Mouse (Mus musculus): ENCODE results near the gene Kat7. TPM values are rescaled to one million over a fixed set of nuclear protein-coding genes. Genes with fewer than 3 reads are reported as not detected.

The Kat7 gene
- polyA plus RNA-seq, 1 experiment from 2014 or later, result 30.7 TPM

DNA sequence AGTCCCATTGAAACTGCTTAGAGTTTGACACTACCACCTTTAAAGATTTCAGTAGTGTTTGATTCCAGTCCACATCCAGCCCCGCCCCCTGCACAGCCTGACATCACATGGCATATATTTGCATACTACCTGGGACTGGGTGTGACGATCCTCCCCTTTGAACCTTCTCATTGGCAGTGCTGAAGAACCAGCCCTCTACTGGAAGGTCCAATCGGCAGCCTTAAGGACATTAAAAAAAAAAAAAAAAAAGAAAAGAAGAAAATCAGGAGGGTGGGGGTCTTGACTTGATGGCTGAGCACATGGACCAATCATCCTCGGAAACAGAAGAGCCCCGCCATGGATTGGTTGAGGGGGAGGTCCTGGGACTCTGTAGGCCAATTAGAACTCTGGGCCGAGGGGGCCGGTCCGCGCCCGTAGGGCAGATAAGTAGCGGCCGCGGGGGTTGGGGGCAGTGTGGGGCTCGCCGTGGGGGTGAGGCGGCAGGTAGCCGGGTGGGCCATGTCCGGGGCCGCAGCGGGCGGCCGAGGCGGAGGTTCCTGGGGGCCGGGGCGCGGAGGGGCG is 26.6 kb upstream of the Kat7 start, which contains the start of gene Fam117a:
Gene Fam117a (plus strand): TSS at position 451 of the 561 bp plus-strand sequence.
- TF ChIP-seq CTCF (IDR thresholded peaks at IDR 0.05) (no peak; the same call in 1 of the 2 replicates), EP300 (IDR thresholded peaks at IDR 0.05) (peak; percentile 72)

DNA sequence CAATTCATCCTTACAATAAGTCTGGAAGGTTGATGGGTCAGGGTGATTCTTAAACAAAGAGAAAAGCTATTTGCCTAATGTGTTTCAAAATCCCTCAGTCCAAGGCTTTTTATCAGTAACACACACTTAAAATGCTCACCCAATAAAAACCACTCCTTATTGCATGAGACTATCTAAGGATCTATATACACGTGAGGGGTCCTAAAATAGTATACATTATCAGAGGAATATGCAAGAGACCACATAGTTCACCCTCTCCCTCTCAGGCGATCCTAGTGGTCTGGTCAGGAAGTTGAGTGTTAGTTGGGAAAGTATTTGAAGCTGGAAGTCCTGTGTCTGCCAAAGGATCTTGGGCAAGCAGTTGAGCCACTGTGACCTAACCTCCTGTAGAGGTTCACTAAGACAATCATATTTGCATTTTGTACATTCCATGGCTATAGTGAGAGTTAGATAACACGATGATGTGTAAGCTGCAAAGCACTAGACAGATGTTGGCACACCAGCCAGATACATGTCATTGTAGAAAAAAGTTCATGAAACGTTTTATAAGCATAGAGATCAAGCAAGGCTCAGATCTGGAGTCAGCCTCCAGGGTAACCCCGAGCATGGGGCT is 24.5 kb upstream of the Kat7 start:
- TF ChIP-seq CTCF (IDR thresholded peaks at IDR 0.05) (peak; percentile 50), EP300 (IDR thresholded peaks at IDR 0.05) (no peak)
- H3K27ac ChIP-seq (ENCODE audit: low read length), result no peak overlapping the region
- no peaks in the 10 kb centered on the region for H3K9me3 ChIP-seq (ENCODE audit: low read length)
- peak; percentile 90 for DNase-seq (ENCODE audit: low spot score)
- no peaks in the 10 kb centered on the region for H3K27me3 ChIP-seq (replicated peaks; ENCODE audit: insufficient read depth, low read length)
- peak; percentile 32 for ATAC-seq
- peaks cover 12% of the 10 kb centered on the region for H3K4me1 ChIP-seq (ENCODE audit: insufficient read depth, low read depth, low read length)
- no peaks in the 10 kb centered on the region for H3K36me3 ChIP-seq (ENCODE audit: insufficient read depth, low read length)
- H3K4me3 ChIP-seq (ENCODE audit: low read depth, low read length), result no peak overlapping the region
- 23% methylated on average over 5 of the region's 5 CpGs for WGBS
- H3K9ac ChIP-seq (replicated peaks; ENCODE audit: low read depth), result no peak overlapping the region
- H3K4me2 ChIP-seq (replicated peaks; ENCODE audit: low read depth, low read length), result no peak overlapping the region

More for the DNA sequence above, 26.6 kb upstream of the Kat7 start, which contains the start of gene Fam117a:
- H3K9me3 ChIP-seq (ENCODE audit: low read length), result no peaks in the 10 kb centered on the region
- H3K36me3 ChIP-seq (ENCODE audit: insufficient read depth, low read length), result no peaks in the 10 kb centered on the region
- H3K4me2 ChIP-seq (replicated peaks; ENCODE audit: low read depth, low read length), result peak within 1 kb of the TSS; percentile 92
- DNase-seq (ENCODE audit: low spot score) (peak; percentile 98), ATAC-seq (peak; percentile 94)
- peaks cover 13% of the 10 kb centered on the region for H3K4me1 ChIP-seq (ENCODE audit: insufficient read depth, low read depth, low read length)
- H3K9ac ChIP-seq (replicated peaks; ENCODE audit: low read depth), result peak within 1 kb of the TSS; percentile 65
- under 1% methylated on average over 10 of the region's 27 CpGs for WGBS
- peak within 1 kb of the TSS; percentile 86 for H3K27ac ChIP-seq (ENCODE audit: low read length)
- peak within 1 kb of the TSS; percentile 77 for H3K4me3 ChIP-seq (ENCODE audit: low read depth, low read length)
- H3K27me3 ChIP-seq (replicated peaks; ENCODE audit: insufficient read depth, low read length), result no peaks in the 10 kb centered on the region

DNA sequence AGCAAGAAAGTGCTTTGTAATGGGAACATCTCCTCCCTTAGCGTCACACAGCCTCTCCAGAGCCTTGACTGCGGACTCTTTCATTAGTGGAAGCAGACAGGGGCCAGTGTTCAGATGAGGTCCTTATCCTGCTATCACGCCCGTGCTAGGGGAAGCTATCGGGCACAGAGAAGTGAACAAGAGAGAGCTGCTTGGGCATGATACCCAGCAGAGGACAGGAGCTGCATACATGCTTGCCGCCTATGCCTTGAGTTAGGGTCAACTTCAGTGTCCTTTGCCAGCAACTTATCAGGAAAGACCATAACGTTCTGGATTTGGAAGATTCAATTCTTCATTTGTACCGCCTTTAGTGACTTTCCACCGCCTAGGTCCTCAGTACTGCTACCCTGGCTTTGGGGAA is 23.8 kb upstream of the Kat7 start:
- TF ChIP-seq EP300 (IDR thresholded peaks at IDR 0.05), result no peak
- DNase-seq (ENCODE audit: low spot score) (no peak), ATAC-seq (no peak)
- Histone ChIP-seq H3K4me3 (ENCODE audit: low read depth, low read length) (no peak overlapping the region), H3K4me2 (replicated peaks; ENCODE audit: low read depth, low read length) (no peak overlapping the region), H3K4me1 (ENCODE audit: insufficient read depth, low read depth, low read length) (peaks cover 5% of the 10 kb centered on the region), H3K27me3 (replicated peaks; ENCODE audit: insufficient read depth, low read length) (no peaks in the 10 kb centered on the region), H3K9ac (replicated peaks; ENCODE audit: low read depth) (no peak overlapping the region), H3K9me3 (ENCODE audit: low read length) (no peaks in the 10 kb centered on the region), H3K27ac (ENCODE audit: low read length) (peak overlapping the region; percentile 20; the same call in 1 of the 2 replicates), H3K36me3 (ENCODE audit: insufficient read depth, low read length) (no peaks in the 10 kb centered on the region)
- WGBS, result 76% methylated on average over 9 of the region's 9 CpGs

DNA sequence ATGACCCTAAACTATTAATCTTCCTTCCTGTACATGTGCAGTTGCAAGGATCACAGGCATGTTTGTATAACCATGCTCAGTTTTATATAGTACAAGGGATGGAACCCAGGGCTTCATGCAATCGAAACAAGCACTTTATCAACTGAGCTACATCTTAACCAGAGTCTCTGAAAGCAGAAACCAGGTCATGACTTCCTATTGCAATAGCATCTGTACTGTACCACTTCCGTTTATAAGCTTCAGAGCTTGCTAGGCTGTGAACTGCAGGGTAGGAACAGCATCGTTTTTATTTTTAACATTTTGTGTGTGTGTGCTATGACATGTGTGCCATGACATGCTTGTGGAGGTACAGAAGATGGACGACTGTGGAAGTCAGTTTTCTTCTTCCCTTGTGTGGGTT is 23.2 kb upstream of the Kat7 start:
- Histone ChIP-seq H3K4me1 (ENCODE audit: insufficient read depth, low read depth, low read length) (no peaks in the 10 kb centered on the region; the same call in 1 of the 2 replicates), H3K9me3 (ENCODE audit: low read length) (no peaks in the 10 kb centered on the region), H3K36me3 (ENCODE audit: insufficient read depth, low read length) (no peaks in the 10 kb centered on the region), H3K4me2 (replicated peaks; ENCODE audit: low read depth, low read length) (no peak overlapping the region), H3K9ac (replicated peaks; ENCODE audit: low read depth) (no peak overlapping the region), H3K27me3 (replicated peaks; ENCODE audit: insufficient read depth, low read length) (no peaks in the 10 kb centered on the region), H3K27ac (ENCODE audit: low read length) (0 out of 2 replicates have a peak overlapping the region, but pooled peaks have one; percentile 20), H3K4me3 (ENCODE audit: low read depth, low read length) (no peak overlapping the region)
- TF ChIP-seq EP300 (IDR thresholded peaks at IDR 0.05), result no peak
- TF ChIP-seq CTCF (IDR thresholded peaks at IDR 0.05), result no peak
- 41% methylated on average over 4 of the region's 4 CpGs for WGBS
- ATAC-seq (no peak), DNase-seq (ENCODE audit: low spot score) (no peak)

DNA sequence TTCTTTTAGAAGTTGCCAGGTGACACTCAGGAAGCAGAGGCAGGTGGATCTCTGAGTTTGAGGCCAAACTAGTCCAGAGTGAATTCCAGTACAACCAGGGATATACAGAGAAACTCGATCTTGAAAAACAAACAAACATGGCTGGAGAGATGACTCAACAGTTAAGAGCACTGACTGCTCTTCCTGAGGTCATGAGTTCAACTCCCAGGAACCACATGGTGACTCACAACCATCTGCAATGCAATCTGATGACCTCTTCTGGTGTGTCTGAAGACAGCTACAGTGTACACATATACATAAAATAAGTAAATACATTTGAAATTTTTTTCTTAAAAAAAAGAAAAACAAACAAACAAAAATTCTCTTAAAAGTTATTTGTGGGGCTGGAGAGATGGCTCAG is 20.6 kb upstream of the Kat7 start:
- Histone ChIP-seq H3K4me2 (replicated peaks; ENCODE audit: low read depth, low read length) (no peak overlapping the region), H3K27me3 (replicated peaks; ENCODE audit: insufficient read depth, low read length) (no peaks in the 10 kb centered on the region), H3K27ac (ENCODE audit: low read length) (no peak overlapping the region), H3K36me3 (ENCODE audit: insufficient read depth, low read length) (no peaks in the 10 kb centered on the region), H3K9ac (replicated peaks; ENCODE audit: low read depth) (no peak overlapping the region), H3K9me3 (ENCODE audit: low read length) (no peaks in the 10 kb centered on the region), H3K4me1 (ENCODE audit: insufficient read depth, low read depth, low read length) (no peaks in the 10 kb centered on the region; the same call in 1 of the 2 replicates), H3K4me3 (ENCODE audit: low read depth, low read length) (no peak overlapping the region)
- no peak for DNase-seq (ENCODE audit: low spot score)
- 16% methylated on average over 1 of the region's 1 CpGs for WGBS
- no peak for ATAC-seq
- TF ChIP-seq CTCF (IDR thresholded peaks at IDR 0.05) (no peak), EP300 (IDR thresholded peaks at IDR 0.05) (no peak)

DNA sequence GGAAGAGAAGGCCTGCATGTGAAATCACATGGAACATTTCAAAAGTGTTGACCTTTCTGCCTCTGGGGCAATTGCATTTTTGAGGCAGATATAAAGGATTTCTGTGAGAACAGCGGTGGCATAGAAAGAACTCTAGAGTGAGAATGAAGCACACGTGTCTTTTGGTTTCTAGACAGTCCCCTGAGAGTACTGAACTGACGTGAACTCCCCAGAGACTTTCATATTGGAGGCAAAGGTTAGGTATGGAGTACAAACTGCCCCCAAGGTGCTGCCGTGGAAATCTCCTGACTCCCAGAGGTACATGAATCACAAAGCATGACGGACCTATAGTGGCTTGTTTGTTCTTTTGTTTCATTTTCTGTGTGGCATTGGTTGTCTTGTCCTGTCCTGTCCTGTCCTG is 18.6 kb upstream of the Kat7 start:
- H3K36me3 ChIP-seq (ENCODE audit: insufficient read depth, low read length), result no peaks in the 10 kb centered on the region
- no peaks in the 10 kb centered on the region for H3K9me3 ChIP-seq (ENCODE audit: low read length)
- 85% methylated on average over 5 of the region's 5 CpGs for WGBS
- H3K4me1 ChIP-seq (ENCODE audit: insufficient read depth, low read depth, low read length), result no peaks in the 10 kb centered on the region; the same call in 1 of the 2 replicates
- H3K4me2 ChIP-seq (replicated peaks; ENCODE audit: low read depth, low read length), result no peak overlapping the region
- TF ChIP-seq EP300 (IDR thresholded peaks at IDR 0.05), result no peak
- no peak for TF ChIP-seq CTCF (IDR thresholded peaks at IDR 0.05)
- H3K9ac ChIP-seq (replicated peaks; ENCODE audit: low read depth), result no peak overlapping the region
- no peak for ATAC-seq
- H3K27me3 ChIP-seq (replicated peaks; ENCODE audit: insufficient read depth, low read length), result no peaks in the 10 kb centered on the region
- no peak for DNase-seq (ENCODE audit: low spot score)
- no peak overlapping the region for H3K4me3 ChIP-seq (ENCODE audit: low read depth, low read length)
- H3K27ac ChIP-seq (ENCODE audit: low read length), result no peak overlapping the region

All from lung, postnatal 0 days (tissue).